Mouse (Mus musculus) c-Kit-positive CD71-positive TER-119-positive erythroid progenitor cells, embryonic 14.5 days (primary cell): ENCODE measurements around the gene Insl3.
"Not testable (repeated sequence)": the region's sequence is repeated elsewhere in the genome, so short reads cannot be mapped to it uniquely, and the experiment has no call there.

Source experiments
- DNase-seq: peaks from one replicate; pipeline ENCODE4 v3.0.0-alpha.2; 2013; ENCODE audit warnings: low spot score

Gene Insl3

DNA sequence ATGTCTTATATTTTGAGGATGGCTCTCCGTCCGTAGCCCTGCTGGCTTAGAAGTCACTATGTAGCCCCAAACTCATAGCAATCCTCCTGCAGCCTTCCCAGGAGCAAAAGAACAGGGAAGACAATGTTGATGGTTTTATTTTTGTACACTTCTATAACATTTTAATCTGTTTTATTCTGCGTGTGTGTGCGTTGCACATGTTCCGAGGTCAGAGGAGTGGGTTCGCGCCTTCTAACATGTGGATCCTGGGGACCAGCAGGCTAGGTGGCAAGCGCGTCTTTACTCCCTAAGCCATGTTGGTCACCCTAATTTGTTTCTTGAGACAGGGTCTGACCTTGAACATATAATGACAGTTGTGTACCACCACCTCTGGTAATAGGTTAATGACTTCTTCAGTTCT, 12.2 kb upstream of the Insl3 start:
- no peak for DNase-seq

DNA sequence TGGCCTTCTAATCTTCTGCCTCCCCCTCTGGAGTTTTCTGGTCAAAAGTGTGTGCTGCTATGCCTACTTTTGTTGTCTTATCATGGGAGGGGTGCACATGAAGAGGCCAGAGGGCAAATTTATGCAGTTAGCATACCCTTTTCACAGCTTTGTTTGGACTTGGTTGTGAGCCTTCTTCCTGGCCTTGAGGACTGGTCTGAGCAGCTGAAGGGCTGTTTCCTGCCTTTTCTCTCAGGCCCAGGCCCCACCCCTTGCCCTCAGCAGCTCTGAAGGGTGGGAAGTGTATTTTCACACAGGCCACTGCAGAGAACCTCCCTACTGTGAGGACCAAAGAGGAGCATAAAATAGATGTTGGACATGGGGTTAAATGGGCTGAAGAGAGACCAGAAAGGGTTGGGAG, 11.5 kb upstream of the Insl3 start:
- no peak for DNase-seq

DNA sequence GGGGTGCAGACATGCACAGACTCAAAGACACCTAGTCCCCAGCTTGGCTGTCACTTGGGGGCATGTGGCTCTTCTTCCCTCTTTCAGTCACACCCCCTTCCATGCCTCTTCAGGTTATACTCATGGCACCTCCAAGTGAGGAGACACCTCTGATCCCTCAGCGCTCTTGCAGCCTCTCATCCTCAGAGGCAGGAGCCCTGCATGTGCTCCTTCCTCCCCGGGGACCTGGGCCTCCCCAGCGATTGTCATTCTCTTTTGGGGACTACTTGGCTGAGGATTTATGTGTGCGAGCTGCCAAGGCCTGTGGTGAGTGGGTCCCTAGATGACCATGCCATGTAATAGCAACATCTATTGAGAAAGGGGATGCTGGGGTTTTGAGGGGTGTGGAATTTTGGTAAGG, 10.8 kb upstream of the Insl3 start:
- no peak for DNase-seq

DNA sequence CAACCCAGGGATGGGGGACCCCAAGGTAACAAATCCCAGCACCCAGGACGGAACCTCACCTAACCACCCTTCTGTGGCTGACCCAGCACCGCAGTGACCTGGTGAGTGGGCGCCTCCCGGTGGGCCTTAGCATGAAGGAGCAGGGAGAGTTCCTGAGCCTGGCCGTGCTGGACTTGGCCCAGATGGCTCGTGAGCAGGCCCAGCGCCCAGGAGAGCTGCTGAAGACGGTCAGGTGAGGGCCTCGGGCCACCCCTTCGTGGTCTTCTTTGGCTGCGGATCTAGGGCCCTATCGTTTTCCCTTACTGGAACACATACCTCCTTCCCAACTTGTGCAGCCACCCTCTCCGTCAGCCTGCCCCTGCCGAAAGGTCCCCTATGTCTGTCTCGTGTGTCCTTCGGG, 9.9 kb upstream of the Insl3 start:
- DNase-seq = no peak

DNA sequence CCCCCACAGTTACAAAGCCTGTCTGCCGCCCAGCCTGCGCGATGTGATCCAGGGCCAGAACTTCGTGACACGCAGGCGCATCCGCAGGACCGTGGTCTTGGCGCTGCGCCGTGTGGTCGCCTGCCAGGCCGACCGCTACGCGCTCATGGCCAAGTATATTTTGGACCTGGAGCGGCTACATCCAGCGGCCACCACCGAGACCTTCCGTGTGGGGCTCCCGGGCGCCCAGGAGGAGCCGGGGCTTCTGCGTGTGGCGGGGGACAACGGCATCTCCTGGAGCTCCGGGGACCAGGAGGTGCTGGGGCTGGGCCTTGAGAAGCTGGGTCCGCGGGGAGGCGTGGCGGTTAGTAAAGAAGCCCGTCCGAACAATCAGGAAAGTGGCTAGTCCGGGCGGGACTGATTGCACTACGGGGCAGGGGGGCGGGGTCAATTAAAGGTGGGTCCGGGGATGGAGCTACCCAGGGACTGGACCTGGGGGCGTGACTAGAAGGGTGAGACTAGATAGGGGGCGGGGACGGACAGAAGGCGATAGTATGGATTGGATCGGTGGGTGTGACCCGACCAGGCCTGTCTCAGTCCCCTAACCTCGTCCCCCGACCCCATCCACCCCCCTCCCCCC, 9.4 kb upstream of the Insl3 start:
- no peak for DNase-seq

DNA sequence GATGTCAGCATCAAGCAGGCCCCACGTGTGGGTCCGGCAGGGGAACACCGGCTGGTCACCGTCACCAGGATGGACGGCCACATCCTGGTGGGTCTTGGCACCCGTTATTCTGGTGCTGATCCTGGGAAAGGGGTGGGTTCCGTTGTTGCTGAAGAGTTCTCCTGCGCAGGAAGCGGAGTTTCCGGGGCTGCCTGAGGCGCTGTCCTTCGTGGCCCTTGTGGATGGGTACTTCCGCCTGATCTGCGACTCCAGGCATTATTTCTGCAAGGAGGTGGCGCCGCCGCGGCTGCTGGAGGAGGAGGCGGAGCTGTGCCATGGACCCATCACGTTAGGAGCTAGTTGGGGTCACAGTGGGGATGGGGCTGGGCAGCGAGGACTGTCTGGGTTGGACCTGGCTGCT, 8.5 kb upstream of the Insl3 start:
- DNase-seq = no peak

DNA sequence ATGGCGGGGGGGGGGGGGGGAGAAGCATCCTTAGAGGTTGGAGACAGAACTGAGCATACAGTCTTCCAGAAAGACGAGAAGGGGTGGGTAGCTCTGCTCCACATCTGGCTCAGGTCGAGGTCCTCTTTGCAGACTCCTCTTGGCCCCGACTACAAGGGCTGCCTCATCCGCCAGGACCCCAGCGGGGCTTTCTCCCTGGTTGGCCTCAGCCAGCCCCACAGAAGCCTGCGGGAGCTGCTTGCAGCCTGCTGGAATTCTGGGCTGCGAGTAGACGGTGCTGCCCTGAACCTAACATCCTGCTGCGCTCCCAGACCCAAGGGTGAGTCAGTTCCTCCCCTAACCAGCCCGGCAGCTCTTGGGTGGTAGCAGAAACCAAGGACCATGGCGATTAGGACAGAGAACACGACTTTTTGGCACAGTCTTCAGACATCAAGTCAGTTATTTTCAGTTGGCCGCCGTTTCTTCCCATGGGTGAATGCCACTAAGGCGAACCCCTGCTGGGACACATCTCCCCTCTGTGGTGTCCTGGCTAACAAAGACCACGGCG, 7.6 kb upstream of the Insl3 start:
- no peak for DNase-seq

DNA sequence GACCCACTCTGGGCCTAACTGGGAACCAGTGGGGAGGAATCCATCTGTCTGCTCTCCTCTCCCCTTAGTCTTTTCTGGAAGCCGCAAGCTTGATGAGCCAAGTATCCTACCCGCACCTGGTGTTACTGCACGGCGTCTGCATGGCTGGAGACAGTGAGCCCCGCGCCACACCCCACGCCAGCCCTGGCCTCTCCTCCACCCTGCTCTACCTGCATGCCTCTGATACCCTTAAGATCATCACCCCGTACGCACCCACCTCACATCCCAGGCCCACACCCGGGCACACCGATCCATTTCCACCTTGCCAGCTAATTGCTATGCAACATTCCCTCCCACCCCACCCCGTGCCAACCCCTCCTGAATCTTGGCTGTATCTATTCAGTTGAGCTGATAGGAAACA, 6.2 kb upstream of the Insl3 start:
- no peak for DNase-seq

DNA sequence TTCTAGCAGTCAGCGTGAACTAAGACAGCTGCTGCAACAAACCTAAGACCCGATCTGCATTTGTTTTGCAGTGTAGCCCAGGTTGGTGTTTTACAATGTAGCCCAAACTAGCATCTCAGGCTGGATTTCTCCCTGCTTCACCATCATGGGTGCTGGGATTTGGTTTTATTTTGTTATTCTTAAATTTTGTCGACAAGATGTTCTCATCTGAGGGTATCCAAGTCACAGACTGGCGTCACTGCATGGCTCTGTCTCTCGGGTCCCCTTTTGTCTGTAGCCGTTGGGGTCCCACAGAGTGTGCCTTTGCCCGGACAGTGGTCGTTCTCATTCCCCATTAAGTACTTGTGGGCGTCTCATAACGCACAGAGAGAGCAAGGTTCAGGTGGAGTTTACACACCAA, 4.3 kb upstream of the Insl3 start:
- no peak for DNase-seq

DNA sequence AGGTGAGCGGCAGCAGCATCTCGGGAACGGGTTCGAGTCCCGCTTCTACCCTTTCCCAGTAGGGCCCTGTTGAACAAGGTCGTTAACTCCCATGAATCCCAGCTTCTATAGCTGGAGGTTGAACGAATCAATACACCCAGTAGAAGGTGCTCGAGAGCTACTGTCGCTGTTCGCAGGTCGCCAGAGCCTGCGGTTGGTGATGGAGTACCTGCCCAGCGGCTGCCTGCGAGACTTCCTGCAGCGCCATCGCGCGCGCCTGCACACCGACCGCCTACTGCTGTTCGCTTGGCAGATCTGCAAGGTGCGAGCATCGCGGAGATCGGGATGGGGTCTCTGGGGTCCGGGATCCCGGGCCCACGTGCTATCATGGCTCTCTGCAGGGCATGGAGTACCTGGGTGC, 3.4 kb upstream of the Insl3 start:
- DNase-seq = no peak

DNA sequence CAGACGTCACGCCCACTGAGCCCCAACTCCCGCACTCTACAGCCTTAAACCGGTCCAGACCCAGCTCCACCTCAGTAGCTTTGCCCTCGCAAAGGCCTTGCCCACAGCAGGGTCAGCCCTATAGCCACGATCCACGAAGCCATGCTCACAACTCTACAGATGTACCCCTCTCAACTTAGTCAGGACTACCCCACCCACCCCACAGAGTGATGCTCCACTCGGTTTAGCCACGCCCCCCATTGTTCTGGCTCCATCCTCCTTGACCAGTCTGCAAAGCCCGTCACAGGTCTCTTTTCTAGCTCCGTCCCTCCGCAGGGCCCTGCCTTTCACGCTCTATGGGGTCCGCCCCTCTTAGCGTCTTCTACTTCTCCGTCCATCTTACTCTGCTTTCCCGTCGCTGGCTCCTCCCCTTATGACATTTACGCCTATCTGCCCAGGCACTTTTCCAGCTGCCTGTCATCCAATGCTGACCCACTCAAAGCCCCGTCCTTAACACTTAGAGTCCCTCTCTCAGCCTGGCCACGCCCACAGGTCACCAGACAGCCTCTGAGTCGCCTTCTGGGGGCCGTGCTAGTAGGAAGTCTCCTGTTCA, 2.8 kb upstream of the Insl3 start:
- no peak for DNase-seq

DNA sequence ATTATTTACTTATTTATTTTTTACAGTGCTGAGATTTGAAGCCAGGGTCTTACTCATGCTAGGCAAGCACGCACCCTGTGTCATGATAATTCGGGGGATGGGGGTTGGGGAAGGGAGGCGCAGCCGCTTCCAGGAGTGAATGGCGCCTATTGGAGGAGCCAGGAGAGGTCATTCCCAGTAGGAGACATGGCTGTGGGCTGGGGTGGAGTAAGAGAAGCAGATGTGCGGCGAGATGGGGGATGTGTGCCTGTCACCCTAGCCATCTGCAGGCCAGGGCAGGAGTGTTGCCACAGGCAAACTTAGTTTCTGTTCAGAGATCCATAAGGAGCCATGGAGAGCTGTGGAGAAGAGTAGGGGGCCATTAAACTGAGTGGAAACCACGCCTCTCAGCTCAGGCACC, 1.4 kb upstream of the Insl3 start:
- DNase-seq = no peak

DNA sequence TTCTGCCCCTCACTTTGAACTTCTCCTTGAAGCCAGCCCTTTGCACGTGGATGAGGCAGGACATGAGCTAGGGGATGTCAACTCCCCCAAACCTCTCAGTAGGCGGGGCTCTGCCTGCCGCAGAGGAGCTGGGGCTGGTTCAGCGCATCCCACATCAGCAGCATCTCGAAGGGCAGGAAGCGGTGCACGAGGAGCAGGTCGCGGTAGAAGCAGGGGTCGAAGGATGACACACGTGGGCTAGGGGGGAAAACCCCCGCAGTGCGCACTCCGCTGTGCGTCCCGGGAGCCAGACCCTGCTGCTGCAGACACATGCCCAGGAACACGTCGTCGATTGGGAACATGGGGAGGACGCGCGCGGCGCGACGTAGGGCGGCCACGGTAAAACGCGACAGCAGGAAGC, 3.5 kb downstream of the Insl3 start:
- DNase-seq = no peak

DNA sequence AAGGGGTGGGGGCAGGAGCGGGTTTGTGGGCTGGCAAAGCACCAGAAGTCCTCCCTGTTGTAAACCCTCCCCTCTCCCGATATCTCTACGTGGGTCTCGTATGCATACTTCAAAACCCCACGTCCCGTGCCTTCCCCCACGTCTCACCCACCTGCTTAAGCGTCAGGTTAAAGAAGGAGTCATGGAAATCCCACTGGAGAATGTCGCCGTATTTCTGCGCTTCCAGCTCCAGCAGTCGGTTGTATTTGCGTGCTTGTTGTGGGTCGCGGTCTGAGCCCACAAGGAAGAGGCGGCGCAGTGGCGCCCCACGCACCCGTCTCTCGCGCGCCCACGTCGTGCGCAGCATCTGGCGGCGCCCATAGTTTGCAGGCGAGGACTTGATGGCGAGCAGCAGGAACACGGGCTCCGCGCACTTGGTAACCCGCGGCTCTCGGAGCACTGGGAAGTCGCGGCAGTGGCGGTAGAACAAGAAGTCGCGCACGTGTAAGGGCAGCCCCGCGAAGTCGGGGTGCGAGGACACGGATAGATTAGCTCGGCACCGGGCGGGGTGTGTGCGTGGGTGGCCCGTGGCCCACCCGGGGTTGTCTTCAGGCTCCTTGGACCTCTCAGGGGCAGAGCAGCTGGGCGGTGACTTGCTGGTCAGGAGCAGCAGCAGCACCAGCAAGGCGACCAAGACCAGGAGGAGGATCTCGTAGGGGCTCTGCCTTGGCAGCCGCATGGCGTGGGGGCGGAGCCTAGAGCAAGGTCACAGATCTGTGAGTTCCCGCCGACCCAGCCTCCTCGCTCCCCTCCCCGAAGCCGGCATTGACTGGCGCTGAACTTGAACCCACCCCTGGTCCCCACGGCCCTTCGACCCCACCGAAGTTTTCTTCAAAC, 4.4 kb downstream of the Insl3 start:
- DNase-seq = no peak

DNA sequence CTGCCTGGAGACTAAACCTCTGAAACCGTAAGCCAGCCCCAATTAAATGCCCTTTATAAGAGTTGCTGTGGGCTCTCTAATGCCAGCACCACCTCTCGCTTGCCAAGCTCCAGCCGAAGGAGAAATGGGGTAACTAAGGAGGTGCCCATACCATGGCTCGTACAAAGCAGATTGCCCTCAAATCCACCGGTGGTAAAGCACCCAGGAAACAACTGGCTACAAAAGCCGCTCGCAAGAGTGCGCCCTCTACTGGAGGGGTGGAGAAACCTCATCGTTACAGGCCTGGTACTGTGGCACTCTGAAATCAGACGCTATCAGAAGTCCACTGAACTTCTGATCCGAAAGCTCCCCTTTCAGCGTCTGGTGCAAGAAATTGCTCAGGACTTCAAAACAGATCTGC, 6.4 kb downstream of the Insl3 start:
- not testable (repeated sequence) for DNase-seq

DNA sequence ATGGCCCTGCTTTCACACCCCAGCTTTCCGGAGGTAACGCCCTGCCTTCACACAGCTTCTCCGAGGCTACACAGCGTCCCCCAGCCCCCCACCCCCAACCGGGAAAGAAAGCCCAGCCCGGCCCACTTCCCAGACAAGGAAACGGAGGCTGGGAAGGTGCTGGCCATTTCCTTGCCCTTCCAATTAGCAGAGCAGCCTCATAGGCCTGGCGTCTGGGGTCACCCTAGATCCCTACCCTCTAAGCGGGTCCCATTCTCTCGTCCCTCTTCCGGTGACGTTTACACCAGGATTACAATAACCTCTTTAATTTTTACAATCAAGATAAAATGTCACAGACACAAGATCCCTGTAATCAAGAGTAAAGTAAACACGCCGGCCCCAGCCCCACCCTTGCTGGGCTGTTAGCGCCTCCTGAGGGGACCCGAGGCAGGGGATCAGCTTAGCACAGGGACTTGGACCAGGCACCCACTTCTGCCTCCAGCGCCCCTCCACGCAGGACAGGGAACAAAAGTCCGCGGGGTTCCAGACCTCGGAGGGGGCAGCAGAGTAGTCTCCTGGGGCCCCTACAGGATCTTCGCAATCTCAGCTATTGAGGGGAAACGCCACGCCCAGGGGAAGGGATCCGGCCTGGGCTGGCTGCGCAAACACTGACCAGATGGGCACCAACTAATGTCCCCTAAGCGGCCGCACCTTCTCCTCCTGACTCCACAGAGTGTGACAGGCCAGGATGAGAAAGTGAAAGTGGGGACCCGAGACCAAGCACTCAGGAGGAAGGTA, 11.7 kb downstream of the Insl3 start:
- DNase-seq = no peak

DNA sequence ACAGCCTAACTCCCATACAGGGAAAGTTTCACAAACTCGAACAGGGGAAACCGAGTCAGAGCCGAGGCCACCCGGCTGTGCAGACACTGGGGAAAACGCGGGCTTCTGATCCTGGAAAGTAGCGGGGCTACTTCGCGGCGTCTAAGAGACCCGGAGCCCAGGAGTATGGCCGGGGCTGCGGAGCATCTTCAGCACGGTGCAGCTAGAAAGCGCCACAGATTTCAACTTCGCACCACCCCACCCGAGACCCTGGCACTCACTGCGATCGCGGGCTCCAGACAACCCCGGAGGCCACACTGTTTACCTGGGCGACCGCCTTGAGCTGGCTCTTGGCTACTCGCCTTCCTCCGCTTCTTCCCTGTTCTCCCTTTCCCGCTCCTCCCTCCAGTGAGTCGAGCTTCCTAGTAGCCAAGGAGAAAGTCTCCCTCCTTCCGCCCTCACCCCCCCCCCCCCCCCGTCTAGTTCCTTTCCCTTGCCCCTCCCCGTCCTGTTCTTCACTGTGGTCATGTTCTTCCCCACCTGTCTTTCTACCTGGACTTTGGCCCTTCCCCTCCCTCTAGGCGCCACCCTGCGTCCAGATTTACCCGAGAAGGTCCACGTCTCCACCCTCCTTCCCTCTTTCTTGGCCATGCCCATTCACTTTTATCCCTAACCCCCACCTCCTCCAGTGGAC, 12.5 kb downstream of the Insl3 start, which contains the start of gene B3gnt3:
TSS of gene B3gnt3 (minus strand) at position 376 of the 673 bp plus-strand sequence.
- DNase-seq = no peak

DNA sequence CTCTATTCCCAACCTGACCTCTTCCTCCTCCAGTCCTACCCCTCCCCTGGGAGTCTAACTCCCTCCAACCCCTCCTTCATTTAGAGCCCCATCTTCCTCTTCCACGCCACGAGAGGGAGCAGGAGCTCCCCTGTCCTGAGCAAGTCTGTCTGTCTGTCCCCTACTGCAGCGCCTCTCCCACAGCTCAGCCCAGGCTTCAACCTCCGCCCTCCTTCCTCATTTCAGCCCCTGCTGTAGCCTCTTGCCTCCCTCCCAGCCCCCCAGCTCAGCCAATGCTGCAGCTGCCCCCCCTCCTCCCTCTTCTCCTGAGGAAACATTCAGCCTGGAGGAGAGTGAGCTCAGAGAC, 13.0 kb downstream of the Insl3 start:
- no peak for DNase-seq

DNA sequence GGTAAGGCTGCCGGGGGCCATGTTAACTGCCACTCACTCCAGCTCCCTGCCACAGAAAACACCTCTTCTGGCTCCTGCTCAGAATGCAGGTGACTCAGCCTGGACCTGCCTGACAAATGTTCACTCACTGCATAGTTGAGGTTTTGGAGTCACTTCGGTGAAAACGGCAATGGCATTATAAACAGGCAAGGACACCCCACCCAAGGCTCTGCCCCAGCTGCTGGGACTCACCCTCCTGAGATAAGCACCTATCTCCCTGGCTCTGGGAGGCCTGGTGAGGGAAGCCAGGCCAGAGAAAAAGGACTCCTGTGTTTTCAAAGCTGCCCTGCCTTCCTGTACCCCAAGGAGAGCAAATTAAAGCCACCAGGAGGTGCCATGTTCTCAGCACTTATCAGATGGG, 13.9 kb downstream of the Insl3 start:
- DNase-seq = peak; percentile 81

DNA sequence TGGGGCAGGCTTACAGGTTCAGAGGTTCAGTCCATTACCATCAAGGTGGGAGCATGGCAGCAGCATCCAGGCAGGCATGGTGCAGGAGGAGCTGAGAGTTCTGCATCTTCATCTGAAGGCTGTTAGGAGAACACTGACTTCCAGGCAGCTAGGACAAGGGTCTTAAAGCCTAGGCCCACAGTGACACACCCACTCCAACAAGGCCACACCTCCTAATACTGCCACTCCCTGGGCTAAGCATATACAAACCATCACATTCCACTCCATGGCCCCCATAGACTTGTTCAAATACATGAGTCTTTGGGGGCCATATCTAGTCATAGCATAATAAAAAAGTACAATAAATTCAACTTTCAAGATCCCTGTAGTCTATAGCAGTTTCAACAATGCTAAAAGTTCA, 14.4 kb downstream of the Insl3 start:
- not testable (repeated sequence) for DNase-seq

DNA sequence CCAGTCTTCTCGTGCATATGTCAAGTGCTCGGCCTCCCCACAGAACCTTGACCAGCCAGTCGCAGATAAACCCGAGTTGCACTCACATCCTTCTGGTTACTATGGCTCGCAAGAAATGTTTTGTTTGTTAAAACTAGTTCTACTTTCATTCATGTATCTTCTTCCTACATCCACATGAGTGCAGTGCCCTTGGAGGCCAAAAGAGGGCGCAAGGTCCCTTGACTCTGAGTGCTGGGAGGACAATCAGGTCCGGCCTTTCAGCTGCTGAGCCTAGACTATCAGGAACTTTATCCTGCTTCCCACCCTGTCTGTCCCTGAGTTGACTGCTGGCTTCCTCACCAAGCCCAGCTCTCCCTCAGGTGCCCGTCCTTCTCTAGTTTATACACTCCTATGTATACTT, 18.9 kb downstream of the Insl3 start:
- peak; percentile 69 for DNase-seq
